Mouse (Mus musculus) gastrocnemius, adult 2 months (tissue): ENCODE results near the gene Tenm3. TPM values are rescaled to one million over a fixed set of nuclear protein-coding genes. Genes with fewer than 3 reads are reported as not detected.

Source experiments
- DNase-seq: peaks from one replicate; pipeline ENCODE4 v3.0.0; 2022
- H3K27ac ChIP-seq: fragments of 200-600 bp; 2 replicates; pipeline ENCODE4 v1.8.1; 2022; ENCODE audit warnings: mild to moderate bottlenecking
- H3K4me3 ChIP-seq: fragments of 200-600 bp; 2 replicates; pipeline ENCODE4 v1.8.1; 2022; ENCODE audit warnings: mild to moderate bottlenecking, moderate library complexity
- CTCF ChIP-seq: fragments of 200-600 bp; IDR thresholded peaks from 2 replicates; pipeline ENCODE4 v1.8.1; 2022; ENCODE audit warnings: antibody characterized with exemption, mild to moderate bottlenecking, moderate library complexity
- intact Hi-C: fragments of 180-260 bp; cut with DNase I; formaldehyde crosslinking; loops from one replicate; pipeline ENCODE4 v1.15.1; 2025
- total RNA-seq, 2 experiments: library from RNA; stranded (reverse); gene quantifications; 2 replicates each; pipeline ENCODE4 v1.2.3; 2021

Tenm3 gene
- total RNA-seq, 2 experiments from 2014 or later = 10.0 to 13.7 TPM

GRCm38 (mm10) chr8:48670387-48670786 lies 173.4 kb downstream of the Tenm3 start:
- intact Hi-C loops = no loop called here
- H3K27ac ChIP-seq = no peak overlapping the region
- no peak for TF ChIP-seq CTCF
- H3K4me3 ChIP-seq = no peak overlapping the region
- no peak for DNase-seq

- no peak for TF ChIP-seq CTCF
- Histone ChIP-seq H3K27ac (no peak overlapping the region), H3K4me3 (no peak overlapping the region)
- no peak for DNase-seq
- intact Hi-C loops = no loop called here
These were observed 178.6 kb downstream of the Tenm3 start for GRCm38 (mm10) chr8:48665193-48665592.

GRCm38 (mm10) chr8:48659226-48659625 lies 184.5 kb downstream of the Tenm3 start:
- intact Hi-C loops = no loop called here
- H3K27ac ChIP-seq = no peak overlapping the region
- no peak overlapping the region for H3K4me3 ChIP-seq
- no peak for TF ChIP-seq CTCF
- DNase-seq = no peak

- no peak for DNase-seq
- H3K4me3 ChIP-seq = no peak overlapping the region
- H3K27ac ChIP-seq = no peak overlapping the region
- intact Hi-C loops = no loop called here
- TF ChIP-seq CTCF = no peak
These were observed 188.2 kb downstream of the Tenm3 start for GRCm38 (mm10) chr8:48655381-48656043.

- Histone ChIP-seq H3K27ac (no peak overlapping the region), H3K4me3 (no peak overlapping the region)
- TF ChIP-seq CTCF = no peak
- intact Hi-C loops = no loop called here
- DNase-seq = no peak
These were observed 193.9 kb downstream of the Tenm3 start for GRCm38 (mm10) chr8:48649845-48650244.

- no peak overlapping the region for H3K27ac ChIP-seq
- no peak for TF ChIP-seq CTCF
- H3K4me3 ChIP-seq = no peak overlapping the region
- DNase-seq = no peak
- intact Hi-C loops = no loop called here
These were observed 194.3 kb downstream of the Tenm3 start for GRCm38 (mm10) chr8:48649415-48649814.

- TF ChIP-seq CTCF = no peak
- no peak overlapping the region for H3K4me3 ChIP-seq
- intact Hi-C loops = no loop called here
- DNase-seq = no peak
- H3K27ac ChIP-seq = no peak overlapping the region
These were observed 197.6 kb downstream of the Tenm3 start for GRCm38 (mm10) chr8:48646110-48646509.

GRCm38 (mm10) chr8:48638129-48638528 lies 205.6 kb downstream of the Tenm3 start:
- DNase-seq = no peak
- no peak overlapping the region for H3K27ac ChIP-seq
- no peak overlapping the region for H3K4me3 ChIP-seq
- no peak for TF ChIP-seq CTCF
- intact Hi-C loops = no loop called here

- no peak for TF ChIP-seq CTCF
- DNase-seq = no peak
- Histone ChIP-seq H3K27ac (no peak overlapping the region), H3K4me3 (no peak overlapping the region)
- intact Hi-C loops = no loop called here
These were observed 206.8 kb downstream of the Tenm3 start for GRCm38 (mm10) chr8:48636979-48637378.

GRCm38 (mm10) chr8:48635815-48636214 lies 207.9 kb downstream of the Tenm3 start:
- no peak for DNase-seq
- intact Hi-C loops = no loop called here
- no peak overlapping the region for H3K27ac ChIP-seq
- H3K4me3 ChIP-seq = no peak overlapping the region
- no peak for TF ChIP-seq CTCF

- intact Hi-C loops = no loop called here
- Histone ChIP-seq H3K4me3 (no peak overlapping the region), H3K27ac (no peak overlapping the region)
- TF ChIP-seq CTCF = no peak
- no peak for DNase-seq
These were observed 210.3 kb downstream of the Tenm3 start for GRCm38 (mm10) chr8:48633426-48633825.

GRCm38 (mm10) chr8:48622517-48623153 lies 221.1 kb downstream of the Tenm3 start:
- Histone ChIP-seq H3K4me3 (no peak overlapping the region), H3K27ac (no peak overlapping the region)
- no peak for DNase-seq
- no peak for TF ChIP-seq CTCF
- intact Hi-C loops = no loop called here

GRCm38 (mm10) chr8:48615088-48615487 lies 228.7 kb downstream of the Tenm3 start:
- DNase-seq = peak; percentile 34
- Histone ChIP-seq H3K27ac (no peak overlapping the region), H3K4me3 (no peak overlapping the region)
- intact Hi-C loops = no loop called here
- no peak for TF ChIP-seq CTCF
